Mouse (Mus musculus) gastrocnemius, postnatal 25 days (tissue): Measurements from ENCODE around the gene Creb3l2. TPM values are rescaled to one million over a fixed set of nuclear protein-coding genes. Genes with fewer than 3 reads are reported as not detected.

ENCODE experiments used
- total RNA-seq, 2 experiments: library from RNA; stranded (reverse); gene quantifications; 1 replicate in 1 of 2; 2 replicates in 1 of 2; pipeline ENCODE4 v1.2.3; 2021

Creb3l2 gene
- total RNA-seq, 2 experiments from 2014 or later, result 10.6 to 11.9 TPM

Other genes with a start within 250 kb of the Creb3l2 start
- under 1 TPM; 0.13 to 0.15 TPM for gene Dgki, start 142.0 kb downstream of the Creb3l2 start, total RNA-seq
- not detected for gene Akr1d1, start 88.0 kb upstream of the Creb3l2 start, total RNA-seq